8 mouse cellular contexts compared by ENCODE assay signal in the genomic region with DNA sequence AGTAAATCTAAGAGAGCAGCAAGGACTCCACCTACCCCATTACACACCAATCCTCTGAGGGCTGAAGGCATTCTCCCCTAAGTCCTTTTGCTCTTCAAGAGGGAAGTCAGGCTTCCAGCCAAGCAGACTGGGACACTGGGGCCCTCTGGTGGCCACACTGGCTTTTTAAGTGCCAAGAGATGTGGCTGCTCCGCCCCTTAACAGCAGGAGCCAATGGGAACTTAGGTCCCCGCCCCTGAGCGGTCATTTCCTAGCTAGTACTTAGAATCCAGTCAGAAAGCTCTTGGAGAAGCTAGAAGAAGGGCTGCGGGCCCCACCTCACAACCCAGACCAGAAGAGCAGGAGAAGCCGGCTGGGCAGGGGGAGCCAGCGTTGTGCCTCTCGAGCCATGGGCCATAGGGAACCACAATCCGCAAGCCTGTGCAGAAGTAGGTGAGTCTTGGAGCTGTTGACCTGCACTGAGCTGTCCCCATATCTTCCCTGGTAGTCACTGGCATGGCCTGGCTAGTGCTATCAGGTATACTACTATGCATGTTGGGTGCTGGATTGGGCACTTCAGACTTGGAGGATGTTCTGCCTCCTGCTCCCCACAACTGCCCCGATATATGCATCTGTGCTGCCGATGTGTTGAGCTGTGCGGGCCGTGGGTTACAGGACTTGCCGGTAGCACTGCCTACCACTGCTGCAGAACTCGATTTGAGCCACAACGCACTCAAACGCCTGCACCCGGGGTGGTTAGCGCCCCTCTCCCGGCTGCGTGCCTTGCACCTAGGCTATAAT. TPM values are rescaled to one million over a fixed set of nuclear protein-coding genes. Genes with fewer than 3 reads are reported as not detected.
DNase-seq lines count a peak whose midpoint lies in the region; ATAC-seq and TF ChIP-seq lines count a peak whose summit lies in the region.

Gene Amigo3, plus strand, starts transcription at position 275 of the 780 bp plus-strand sequence.

- H3K27ac ChIP-seq in forebrain, embryonic 10.5 days: no peak within 1 kb of the TSS; the same call in 1 of the 2 replicates
- peak within 1 kb of the TSS; percentile 23 for H3K27ac ChIP-seq in heart, embryonic 15.5 days
- no peak within 1 kb of the TSS for H3K27ac ChIP-seq in liver, embryonic 14.5 days
- H3K27ac ChIP-seq in neural tube, embryonic 11.5 days (ENCODE audit: low read depth, low read length): no peak within 1 kb of the TSS
- peak within 1 kb of the TSS; percentile 74 for H3K27ac ChIP-seq in stomach, postnatal 0 days (replicated peaks)

- H3K4me2 ChIP-seq in heart, embryonic 15.5 days: peak within 1 kb of the TSS; percentile 60
- peak within 1 kb of the TSS; percentile 35 for H3K4me2 ChIP-seq in liver, embryonic 14.5 days (ENCODE audit: low read depth)
- peak within 1 kb of the TSS; percentile 9; the same call in 1 of the 2 replicates for H3K4me2 ChIP-seq in neural tube, embryonic 11.5 days (ENCODE audit: low read depth)
- H3K4me2 ChIP-seq in stomach, postnatal 0 days (replicated peaks; ENCODE audit: low read depth): peak within 1 kb of the TSS; percentile 50

- peak; percentile 97 for TF ChIP-seq CTCF in liver, embryonic 14.5 days (IDR thresholded peaks at IDR 0.05; ENCODE audit: low read depth)
- TF ChIP-seq CTCF in stomach, postnatal 0 days (IDR thresholded peaks at IDR 0.05; ENCODE audit: low read depth): peak; percentile 99

- H3K36me3 ChIP-seq in forebrain, embryonic 10.5 days (replicated peaks): peaks cover 71% of the 10 kb centered on the region
- peaks cover 49% of the 10 kb centered on the region; the same call in 1 of the 2 replicates for H3K36me3 ChIP-seq in heart, embryonic 15.5 days
- peaks cover 73% of the 10 kb centered on the region for H3K36me3 ChIP-seq in liver, embryonic 14.5 days (replicated peaks; ENCODE audit: control insufficient read depth, insufficient read depth, low read depth)
- H3K36me3 ChIP-seq in neural tube, embryonic 11.5 days (ENCODE audit: control insufficient read depth, insufficient read depth, low read length): peaks cover 11% of the 10 kb centered on the region
- H3K36me3 ChIP-seq in stomach, postnatal 0 days (ENCODE audit: control insufficient read depth, insufficient read depth, low read length): peaks cover 13% of the 10 kb centered on the region; the same call in 1 of the 2 replicates

- H3K4me3 ChIP-seq in forebrain, embryonic 10.5 days: peak within 1 kb of the TSS; percentile 37
- H3K4me3 ChIP-seq in heart, embryonic 15.5 days: peak within 1 kb of the TSS; percentile 33
- H3K4me3 ChIP-seq in liver, embryonic 14.5 days (ENCODE audit: insufficient read depth in 1 of 2, low read depth in 2 of 2, low read length in 2 of 2): no peak within 1 kb of the TSS
- no peak within 1 kb of the TSS for H3K4me3 ChIP-seq in neural tube, embryonic 11.5 days (ENCODE audit: low read depth, low read length)
- peak within 1 kb of the TSS; percentile 10; the same call in 1 of the 2 replicates for H3K4me3 ChIP-seq in stomach, postnatal 0 days (ENCODE audit: low read depth, low read length)

- peak; percentile 47 for ATAC-seq in heart, embryonic 15.5 days (replicated peaks; ENCODE audit: insufficient number of reproducible peaks, insufficient read depth, low FRiP score, low read depth)
- ATAC-seq in liver, embryonic 14.5 days (ENCODE audit: insufficient read depth): peak; percentile 28
- 0 out of 2 replicates have a peak, but pooled peaks have one; percentile 16 for ATAC-seq in neural tube, embryonic 11.5 days (ENCODE audit: insufficient read depth, low FRiP score, low TSS enrichment)
- peak; percentile 55 for ATAC-seq in stomach, postnatal 0 days (ENCODE audit: low FRiP score, low TSS enrichment)

- peak; percentile 92 to 97 for DNase-seq in CD8-positive naive resting alpha-beta T cell, adult 2 months (ENCODE audit: low read depth in 2 of 2, low spot score in 2 of 2)
- peak; percentile 96 for DNase-seq in c-Kit-positive CD71-negative TER-119-negative erythroid progenitor cells, embryonic 14.5 days (ENCODE audit: low read depth)
- DNase-seq in forebrain, embryonic 10.5 days (ENCODE audit: extremely low spot score, low spot score): peak; percentile 91
- peak; percentile 96 to 99 for DNase-seq in kidney, postnatal 25 days
- peak; percentile 88 to 93 (median 90) for DNase-seq in liver, embryonic 14.5 days (ENCODE audit: low read depth in 3 of 3, low spot score in 3 of 3)
- DNase-seq in neural tube, embryonic 11.5 days (ENCODE audit: low spot score): peak; percentile 96
- peak; percentile 98 for DNase-seq in stomach, postnatal 0 days (ENCODE audit: low spot score)

- peak within 1 kb of the TSS; percentile 39; the same call in 1 of the 2 replicates for H3K9ac ChIP-seq in heart, embryonic 15.5 days
- H3K9ac ChIP-seq in liver, embryonic 14.5 days (replicated peaks): no peak within 1 kb of the TSS
- no peak within 1 kb of the TSS; the same call in 1 of the 2 replicates for H3K9ac ChIP-seq in neural tube, embryonic 11.5 days (ENCODE audit: low read length)
- H3K9ac ChIP-seq in stomach, postnatal 0 days (ENCODE audit: low read length): 0 out of 2 replicates have a peak within 1 kb of the TSS, but pooled peaks have one; percentile 38

- H3K9me3 ChIP-seq in forebrain, embryonic 10.5 days: no peaks in the 10 kb centered on the region
- H3K9me3 ChIP-seq in heart, embryonic 15.5 days (replicated peaks): no peaks in the 10 kb centered on the region
- no peaks in the 10 kb centered on the region for H3K9me3 ChIP-seq in liver, embryonic 14.5 days (ENCODE audit: control insufficient read depth, low read length)
- H3K9me3 ChIP-seq in neural tube, embryonic 11.5 days (ENCODE audit: control insufficient read depth, low read length): no peaks in the 10 kb centered on the region
- H3K9me3 ChIP-seq in stomach, postnatal 0 days (ENCODE audit: control insufficient read depth, low read length): no peaks in the 10 kb centered on the region

- H3K27me3 ChIP-seq in forebrain, embryonic 10.5 days (ENCODE audit: poor library complexity, severe bottlenecking): no peaks in the 10 kb centered on the region
- no peaks in the 10 kb centered on the region for H3K27me3 ChIP-seq in heart, embryonic 15.5 days
- H3K27me3 ChIP-seq in liver, embryonic 14.5 days (ENCODE audit: control insufficient read depth, insufficient read depth, low read length): no peaks in the 10 kb centered on the region
- no peaks in the 10 kb centered on the region for H3K27me3 ChIP-seq in neural tube, embryonic 11.5 days (ENCODE audit: control insufficient read depth, insufficient read depth, low read length)
- no peaks in the 10 kb centered on the region for H3K27me3 ChIP-seq in stomach, postnatal 0 days (ENCODE audit: control insufficient read depth, insufficient read depth, low read length)

- no peak for TF ChIP-seq EP300 in liver, embryonic 14.5 days (IDR thresholded peaks at IDR 0.05; ENCODE audit: low read depth)
- no peak for TF ChIP-seq EP300 in stomach, postnatal 0 days (optimal IDR thresholded peaks at IDR 0.05)

- 58% methylated on average over 20 of the region's 20 CpGs for WGBS in forebrain, embryonic 10.5 days
- 48% methylated on average over 20 of the region's 20 CpGs for WGBS in heart, embryonic 15.5 days
- 53% methylated on average over 20 of the region's 20 CpGs for WGBS in liver, embryonic 14.5 days (ENCODE audit: insufficient replicate concordance)
- 56% methylated on average over 20 of the region's 20 CpGs for WGBS in neural tube, embryonic 11.5 days
- WGBS in stomach, postnatal 0 days: 52% methylated on average over 20 of the region's 20 CpGs

- peaks cover 30% of the 10 kb centered on the region for H3K4me1 ChIP-seq in forebrain, embryonic 10.5 days
- peaks cover 36% of the 10 kb centered on the region for H3K4me1 ChIP-seq in heart, embryonic 15.5 days (replicated peaks)
- H3K4me1 ChIP-seq in liver, embryonic 14.5 days (replicated peaks; ENCODE audit: control insufficient read depth in 2 of 2, insufficient read depth in 2 of 2, low read length in 1 of 2): peaks cover 10 to 20% of the 10 kb centered on the region in 2 experiments
- H3K4me1 ChIP-seq in neural tube, embryonic 11.5 days (ENCODE audit: control insufficient read depth, insufficient read depth, low read length): peaks cover 11% of the 10 kb centered on the region
- H3K4me1 ChIP-seq in stomach, postnatal 0 days (replicated peaks; ENCODE audit: control insufficient read depth, insufficient read depth): 0 out of 2 replicates have a peak, but pooled peaks cover 4% of the 10 kb centered on the region

RNA-seq across cellular contexts. Expression of gene Amigo3, which starts in this region (rescaled TPM):
- 2.3 and 3.4 TPM in 2 replicates for polyA plus RNA-seq in forebrain, embryonic 10.5 days (2016; fragmentation: Nextera tagmentation; extraction: Ambion mirVana)
- 1.5 and 2.3 TPM in 2 replicates for polyA plus RNA-seq in heart, embryonic 15.5 days (2015; fragmentation: Nextera tagmentation; extraction: Ambion mirVana)
- polyA plus RNA-seq in liver, embryonic 14.5 days (2012; rRNA removed): 0.51 and 0.75 TPM in 2 replicates
- polyA plus RNA-seq in liver, embryonic 14.5 days (2014; fragmentation: Nextera tagmentation; extraction: Ambion mirVana): 0.89 and 1.4 TPM in 2 replicates
- 2.7 and 2.8 TPM in 2 replicates for polyA plus RNA-seq in neural tube, embryonic 11.5 days (2014; fragmentation: Nextera tagmentation; extraction: Ambion mirVana)
- 2.8 and 2.9 TPM in 2 replicates for polyA plus RNA-seq in stomach, postnatal 0 days (2015; fragmentation: Nextera tagmentation; extraction: Ambion mirVana)

Comparison
In these comparisons a context has a peak if more than half of its experiments do, and no peak if none do; other contexts are left out.
1. H3K27ac ChIP-seq: peak in heart, embryonic 15.5 days (single experiment) and stomach, postnatal 0 days (single experiment); none in forebrain, embryonic 10.5 days (single experiment), liver, embryonic 14.5 days (single experiment) and neural tube, embryonic 11.5 days (single experiment).
2. H3K4me3 ChIP-seq: peak in forebrain, embryonic 10.5 days (single experiment), heart, embryonic 15.5 days (single experiment) and stomach, postnatal 0 days (single experiment); none in liver, embryonic 14.5 days (0 of 2) and neural tube, embryonic 11.5 days (single experiment).
3. H3K4me2 ChIP-seq: peak in every context shown above with its lines; median percentile 60 in heart, embryonic 15.5 days; 50 in stomach, postnatal 0 days; 35 in liver, embryonic 14.5 days; 9 in neural tube, embryonic 11.5 days.
4. H3K9ac ChIP-seq: peak in heart, embryonic 15.5 days (single experiment) and stomach, postnatal 0 days (single experiment); none in liver, embryonic 14.5 days (single experiment) and neural tube, embryonic 11.5 days (single experiment).
5. Peak in every context shown above with its lines, with median percentiles within 50 percentile points of each other: DNase-seq and ATAC-seq.